Mouse (Mus musculus) MEL (cell line): Measurements from ENCODE around the gene Sox10.

Source experiments
- USF1 ChIP-seq: IDR thresholded peaks from 2 replicates; pipeline ENCODE4 v1.6.1; 2014; ENCODE audit warnings: low read depth, mild to moderate bottlenecking, inconsistent platforms, low read length, improper control_type of control experiment, moderate library complexity
- USF2 ChIP-seq, 2 experiments: IDR thresholded peaks; 2 replicates each; pipeline ENCODE4 v1.6.1; 2011 to 2012; ENCODE audit warnings: improper control_type of control experiment in 2 of 2, low read length in 2 of 2, borderline replicate concordance in 1 of 2, inconsistent platforms in 1 of 2, low read depth in 1 of 2, mild to moderate bottlenecking in 1 of 2; ENCODE audit not compliant: insufficient read depth in 1 of 2

GRCm38 (mm10) chr15:79128208-79128607 is 36.8 kb downstream of the Sox10 start:
- TF ChIP-seq USF2 (IDR thresholded peaks at IDR 0.05; ENCODE audit: borderline replicate concordance in 1 of 2, insufficient read depth in 1 of 2, low read depth in 1 of 2, low read length in 2 of 2) (no peak), USF1 (no peak)
